Mouse (Mus musculus) gastrocnemius, adult 2 months (tissue): ENCODE data around the gene Insrr. TPM values are rescaled to one million over a fixed set of nuclear protein-coding genes. Genes with fewer than 3 reads are reported as not detected.
"Not testable (repeated sequence)": the region's sequence is repeated elsewhere in the genome, so short reads cannot be mapped to it uniquely, and the experiment has no call there.

Experiments used
- DNase-seq: peaks from one replicate; pipeline ENCODE4 v3.0.0; 2022
- H3K27ac ChIP-seq: fragments of 200-600 bp; 2 replicates; pipeline ENCODE4 v1.8.1; 2022; ENCODE audit warnings: mild to moderate bottlenecking
- H3K4me3 ChIP-seq: fragments of 200-600 bp; 2 replicates; pipeline ENCODE4 v1.8.1; 2022; ENCODE audit warnings: mild to moderate bottlenecking, moderate library complexity
- CTCF ChIP-seq: fragments of 200-600 bp; IDR thresholded peaks from 2 replicates; pipeline ENCODE4 v1.8.1; 2022; ENCODE audit warnings: antibody characterized with exemption, mild to moderate bottlenecking, moderate library complexity
- intact Hi-C: fragments of 180-260 bp; cut with DNase I; formaldehyde crosslinking; loops from one replicate; pipeline ENCODE4 v1.15.1; 2025
- total RNA-seq, 2 experiments: library from RNA; stranded (reverse); gene quantifications; 2 replicates each; pipeline ENCODE4 v1.2.3; 2021

The Insrr gene
- total RNA-seq, 2 experiments from 2014 or later: not detected

GRCm38 (mm10) chr3:87816646-87817093 is 19.9 kb downstream of the Insrr start:
- H3K4me3 ChIP-seq: peak overlapping the region; percentile 16; the same call in 1 of the 2 replicates
- peak; percentile 74 for DNase-seq
- H3K27ac ChIP-seq: no peak overlapping the region
- intact Hi-C loops: loop anchor here (1.0 to 5.0 kb wide), 3 partner anchors 21 to 59 kb away; partner anchors contain the start of gene Ntrk1
- peak; percentile 90 for TF ChIP-seq CTCF

DNA sequence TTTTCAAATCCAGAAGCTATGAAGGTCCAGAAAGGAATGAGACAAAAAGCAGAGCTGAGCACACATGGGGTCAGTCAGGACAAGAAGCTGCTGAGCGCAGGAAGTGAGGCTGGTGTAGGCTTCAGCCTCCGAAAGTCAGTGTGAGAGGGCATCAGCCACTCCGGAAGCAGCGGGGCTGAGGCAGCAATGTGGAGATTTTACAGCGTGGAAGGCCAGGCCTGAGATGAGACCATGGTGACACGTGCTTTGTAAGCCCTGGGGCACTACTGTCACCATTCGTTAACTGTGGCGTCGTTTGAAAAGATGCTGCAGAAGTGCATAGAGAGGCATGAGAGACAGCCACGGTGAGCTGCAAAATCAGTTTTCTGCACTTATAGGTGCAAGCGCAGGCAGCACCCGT is 21.5 kb downstream of the Insrr start:
- intact Hi-C loops: loop anchor here (5.0 kb wide), 1 partner anchor 61 kb away; no protein-coding TSS in a partner anchor
- H3K4me3 ChIP-seq: no peak overlapping the region
- no peak for TF ChIP-seq CTCF
- no peak overlapping the region for H3K27ac ChIP-seq
- DNase-seq: no peak

- H3K4me3 ChIP-seq, DNase-seq, intact Hi-C loops, H3K27ac ChIP-seq: not testable (repeated sequence)
These were observed 27.5 kb downstream of the Insrr start, which contains the start of gene Pear1 for GRCm38 (mm10) chr3:87824206-87824605. Gene Pear1 (minus strand): TSS chr3:87824306.

- DNase-seq: no peak
- intact Hi-C loops: no loop called here
- Histone ChIP-seq H3K27ac (no peak overlapping the region), H3K4me3 (no peak overlapping the region)
- no peak for TF ChIP-seq CTCF
These were observed 31.7 kb downstream of the Insrr start for GRCm38 (mm10) chr3:87828435-87828834.

DNA sequence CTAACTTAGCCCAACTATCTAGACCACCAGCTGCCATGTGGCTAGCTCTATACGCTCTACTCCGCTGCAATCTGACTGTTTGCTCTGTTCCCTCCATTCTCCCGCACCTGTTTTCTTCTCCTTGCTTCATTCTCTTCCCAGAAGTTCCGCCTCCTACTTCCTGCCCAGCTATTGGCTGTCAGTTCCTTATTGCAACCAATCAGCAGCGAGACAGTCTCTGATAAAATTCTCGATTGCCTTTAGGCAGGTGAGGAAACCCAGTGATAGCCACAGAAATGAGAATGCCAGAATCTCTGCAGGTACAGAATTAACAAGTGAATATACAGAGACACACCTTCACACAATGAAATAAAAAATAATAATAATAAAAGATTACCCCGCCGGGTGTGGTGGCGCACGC is 32.3 kb downstream of the Insrr start:
- Histone ChIP-seq H3K27ac (no peak overlapping the region), H3K4me3 (no peak overlapping the region)
- intact Hi-C loops: no loop called here
- TF ChIP-seq CTCF: no peak
- no peak for DNase-seq

DNA sequence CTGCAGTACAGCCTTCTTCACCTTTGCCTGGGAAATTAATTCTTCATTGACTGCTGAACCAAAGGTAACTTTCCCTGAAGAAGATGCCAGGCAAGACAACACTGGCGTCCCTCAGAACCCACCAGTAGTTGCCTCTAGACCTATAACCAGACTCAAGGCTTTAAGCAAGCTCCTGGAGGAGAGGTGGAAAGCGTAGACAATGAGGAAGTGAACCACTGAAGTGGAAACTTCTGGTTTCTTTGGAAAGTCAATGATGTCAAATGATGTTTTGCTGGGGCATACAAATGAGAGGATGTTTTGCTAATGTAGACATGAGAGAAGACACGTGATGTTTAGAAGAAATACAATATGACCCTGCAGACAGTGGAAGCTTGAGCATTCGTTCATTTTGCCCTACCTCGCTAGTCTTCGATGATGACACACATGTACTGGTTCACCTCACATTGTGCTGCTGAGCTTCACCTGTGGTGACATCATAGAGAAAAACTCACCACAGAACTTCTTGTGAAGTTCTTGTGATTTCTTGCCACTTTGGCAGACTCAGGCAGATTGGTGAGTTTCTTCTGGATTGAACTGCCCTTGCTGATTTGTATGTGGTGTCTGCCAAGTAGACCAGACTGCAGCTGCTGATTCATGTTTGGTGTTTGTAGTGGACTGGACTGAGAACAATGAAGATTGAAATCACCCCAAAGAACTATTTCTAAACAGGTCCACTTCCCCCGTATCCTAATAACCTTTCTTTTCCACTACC is 35.5 kb downstream of the Insrr start:
- H3K27ac ChIP-seq: no peak overlapping the region
- no peak overlapping the region for H3K4me3 ChIP-seq
- DNase-seq: no peak
- no peak for TF ChIP-seq CTCF
- intact Hi-C loops: no loop called here

- H3K4me3 ChIP-seq: no peak overlapping the region
- TF ChIP-seq CTCF: peak; percentile 14; the same call in 1 of the 2 replicates
- no peak for DNase-seq
- intact Hi-C loops: no loop called here
- no peak overlapping the region for H3K27ac ChIP-seq
These were observed 36.7 kb downstream of the Insrr start for GRCm38 (mm10) chr3:87833482-87833881.

- Histone ChIP-seq H3K27ac (no peak overlapping the region), H3K4me3 (no peak overlapping the region)
- intact Hi-C loops: loop anchor here (5.0 kb wide), 1 partner anchor 41 kb away; the partner anchor contains the start of genes Insrr and Ntrk1
- TF ChIP-seq CTCF: peak; percentile 94
- DNase-seq: peak; percentile 76
These were observed 41.9 kb downstream of the Insrr start for GRCm38 (mm10) chr3:87838622-87839021.

- Histone ChIP-seq H3K27ac (no peak overlapping the region), H3K4me3 (no peak overlapping the region)
- TF ChIP-seq CTCF: no peak
- intact Hi-C loops: no loop called here
- DNase-seq: no peak
These were observed 44.1 kb downstream of the Insrr start for GRCm38 (mm10) chr3:87840858-87841257.

DNA sequence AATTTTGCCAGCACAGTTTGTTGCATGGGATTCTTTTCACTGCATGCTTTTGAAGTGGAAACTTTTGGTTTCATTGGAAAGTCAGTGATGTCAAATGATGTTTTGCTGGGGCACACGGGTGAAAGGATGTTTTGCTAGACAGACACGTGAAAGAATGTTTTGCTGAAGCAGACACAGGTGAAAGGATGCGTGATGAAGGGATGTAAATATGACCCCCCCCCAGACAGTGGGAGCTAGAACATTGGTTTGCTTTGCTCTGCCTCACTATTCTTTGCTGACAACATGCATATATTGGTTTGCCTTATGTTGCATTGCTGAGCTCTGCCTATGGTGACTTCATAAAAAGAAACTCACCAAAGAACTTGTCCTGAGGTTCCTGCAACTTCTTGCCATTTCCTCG is 48.2 kb downstream of the Insrr start:
- no peak overlapping the region for H3K4me3 ChIP-seq
- no peak overlapping the region for H3K27ac ChIP-seq
- intact Hi-C loops: no loop called here
- no peak for TF ChIP-seq CTCF
- no peak for DNase-seq

- no peak overlapping the region for H3K4me3 ChIP-seq
- no peak for DNase-seq
- no peak for TF ChIP-seq CTCF
- intact Hi-C loops: no loop called here
- no peak overlapping the region for H3K27ac ChIP-seq
These were observed 49.4 kb downstream of the Insrr start for GRCm38 (mm10) chr3:87846186-87846585.

DNA sequence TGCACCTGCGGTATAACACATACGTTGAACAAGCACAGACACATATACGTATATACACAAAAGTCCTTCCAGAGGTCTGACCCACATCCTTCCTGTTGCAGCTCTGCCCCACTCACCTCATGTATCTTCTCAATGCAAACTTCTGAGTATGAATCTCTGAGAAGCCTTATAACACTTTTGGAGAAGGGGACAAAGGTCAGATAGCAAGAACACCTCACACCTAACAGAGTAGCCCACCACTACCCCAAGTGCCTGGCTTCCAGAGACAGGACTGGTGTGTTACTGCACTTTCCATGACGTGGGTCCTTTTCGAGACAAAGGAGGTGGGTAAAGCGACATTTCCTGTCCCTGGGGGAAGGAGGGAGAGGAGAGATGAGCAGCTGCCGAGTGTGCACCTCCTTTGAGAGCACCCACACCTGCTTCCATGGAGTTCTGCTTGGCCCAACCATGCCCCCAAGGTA is 49.9 kb downstream of the Insrr start, which contains the start of gene Sh2d2a:
Gene Sh2d2a, plus strand, starts transcription at position 106 of the 461 bp plus-strand sequence.
- no peak for TF ChIP-seq CTCF
- DNase-seq: no peak
- Histone ChIP-seq H3K27ac (no peak within 1 kb of the TSS), H3K4me3 (no peak within 1 kb of the TSS)
- intact Hi-C loops: no loop called here

GRCm38 (mm10) chr3:87847680-87848079 is 50.9 kb downstream of the Insrr start:
- H3K27ac ChIP-seq: no peak overlapping the region

More at GRCm38 (mm10) chr3:87847680-87848079, 50.9 kb downstream of the Insrr start:
- no peak for TF ChIP-seq CTCF
- DNase-seq: no peak
- intact Hi-C loops: no loop called here
- H3K4me3 ChIP-seq: no peak overlapping the region
